Mouse (Mus musculus) frontal cortex, adult 2 months (tissue): ENCODE measurements around the gene Gm21996. TPM values are rescaled to one million over a fixed set of nuclear protein-coding genes. Genes with fewer than 3 reads are reported as not detected.
"Not testable (repeated sequence)": the region's sequence is repeated elsewhere in the genome, so short reads cannot be mapped to it uniquely, and the experiment has no call there.

Source experiments
- DNase-seq, 2 experiments: peaks; one replicate each; pipeline ENCODE4 v3.0.0; 2022; ENCODE audit warnings: low spot score in 1 of 2; ENCODE audit errors: extremely low spot score in 1 of 2
- polyA plus RNA-seq: library from polyadenylated mRNA; depleted of rRNA; stranded (reverse); fragments of >200 nt; gene quantifications from 2 replicates; pipeline ENCODE4 v1.2.3, GENCODE M21; 2012; rRNA removed

Gm21996 gene
- polyA plus RNA-seq = not detected in 2 replicates

GRCm38 (mm10) chrY:89745432-89745831 lies at the start of gene Gm21996:
Gene Gm21996, minus strand, starts transcription at chrY:89745532.
- not testable (repeated sequence) for DNase-seq
